Mouse (Mus musculus) G1E-ER4 (cell line): ENCODE data around the gene Hipk2. TPM values are rescaled to one million over a fixed set of nuclear protein-coding genes. Genes with fewer than 3 reads are reported as not detected.

Source experiments
- GATA1 ChIP-seq: IDR thresholded peaks from one replicate; pipeline ENCODE4 v1.8.0; 2012; ENCODE audit warnings: low read length, inconsistent platforms
- polyA plus RNA-seq: library from polyadenylated mRNA; stranded (reverse); fragments of >175 nt; gene quantifications from 2 replicates; pipeline ENCODE4 v1.2.3, GENCODE M21; 2012

The Hipk2 gene
- polyA plus RNA-seq, 1 experiment: 40.6 TPM

- no peak for TF ChIP-seq GATA1
Measured at GRCm38 (mm10) chr6:38797548-38797947, 78.4 kb downstream of the Hipk2 start.

- no peak for TF ChIP-seq GATA1
Measured at GRCm38 (mm10) chr6:38796993-38797392, 79.0 kb downstream of the Hipk2 start.

GRCm38 (mm10) chr6:38796388-38796787 is 79.6 kb downstream of the Hipk2 start:
- TF ChIP-seq GATA1: no peak

- no peak for TF ChIP-seq GATA1
Measured at GRCm38 (mm10) chr6:38795096-38795816, 80.7 kb downstream of the Hipk2 start.

- no peak for TF ChIP-seq GATA1
Measured at GRCm38 (mm10) chr6:38792966-38793365, 83.0 kb downstream of the Hipk2 start.

GRCm38 (mm10) chr6:38789221-38789810 is 86.6 kb downstream of the Hipk2 start:
- TF ChIP-seq GATA1: no peak

- no peak for TF ChIP-seq GATA1
Measured at GRCm38 (mm10) chr6:38787811-38788509, 88.0 kb downstream of the Hipk2 start.

GRCm38 (mm10) chr6:38787134-38787533 is 88.8 kb downstream of the Hipk2 start:
- TF ChIP-seq GATA1: no peak

- no peak for TF ChIP-seq GATA1
Measured at GRCm38 (mm10) chr6:38785747-38786146, 90.2 kb downstream of the Hipk2 start.

- no peak for TF ChIP-seq GATA1
Measured at GRCm38 (mm10) chr6:38779411-38779810, 96.6 kb downstream of the Hipk2 start.

GRCm38 (mm10) chr6:38778887-38779286 is 97.1 kb downstream of the Hipk2 start:
- TF ChIP-seq GATA1: peak; percentile 92

GRCm38 (mm10) chr6:38776000-38776584 is 99.9 kb downstream of the Hipk2 start:
- TF ChIP-seq GATA1: no peak

GRCm38 (mm10) chr6:38772836-38773518 is 103.0 kb downstream of the Hipk2 start:
- TF ChIP-seq GATA1: no peak

GRCm38 (mm10) chr6:38771061-38771667 is 104.8 kb downstream of the Hipk2 start:
- no peak for TF ChIP-seq GATA1

- no peak for TF ChIP-seq GATA1
Measured at GRCm38 (mm10) chr6:38769627-38770026, 106.3 kb downstream of the Hipk2 start.
